Mouse (Mus musculus) thymus, postnatal 25 days (tissue): Measurements from ENCODE around the gene Ppp1r14b.

ENCODE experiments used
- DNase-seq: peaks from one replicate; pipeline ENCODE4 v3.0.0; 2022

The Ppp1r14b gene

GRCm38 (mm10) chr19:6974211-6975205, at the start of gene Ppp1r14b:
Gene Ppp1r14b, plus strand, starts transcription at chr19:6974968.
- DNase-seq, result peak; percentile 84

- DNase-seq, result no peak
Measured at GRCm38 (mm10) chr19:6925307-6925573, 49.5 kb upstream of the Ppp1r14b start, which contains the start of gene Catsperz. Gene Catsperz, minus strand, starts transcription at chr19:6925380.

GRCm38 (mm10) chr19:6925611-6926329, 49.0 kb upstream of the Ppp1r14b start:
- DNase-seq, result no peak

GRCm38 (mm10) chr19:6926559-6927255, 48.1 kb upstream of the Ppp1r14b start:
- DNase-seq, result no peak

- DNase-seq, result no peak
Measured at GRCm38 (mm10) chr19:6928080-6928479, 46.7 kb upstream of the Ppp1r14b start.

GRCm38 (mm10) chr19:6931002-6931401, 43.8 kb upstream of the Ppp1r14b start:
- no peak for DNase-seq

GRCm38 (mm10) chr19:6932018-6932417, 42.8 kb upstream of the Ppp1r14b start:
- DNase-seq, result no peak

- no peak for DNase-seq
Measured at GRCm38 (mm10) chr19:6933102-6933435, 41.7 kb upstream of the Ppp1r14b start.

GRCm38 (mm10) chr19:6933436-6934194, 41.2 kb upstream of the Ppp1r14b start:
- no peak for DNase-seq

GRCm38 (mm10) chr19:6934195-6934977, 40.4 kb upstream of the Ppp1r14b start, which contains the start of gene Kcnk4:
Gene Kcnk4, minus strand, starts transcription at chr19:6934515.
- DNase-seq, result no peak

GRCm38 (mm10) chr19:6936299-6936698, 38.5 kb upstream of the Ppp1r14b start:
- DNase-seq, result peak; percentile 61

GRCm38 (mm10) chr19:6937541-6938465, 37.0 kb upstream of the Ppp1r14b start:
- DNase-seq, result no peak

GRCm38 (mm10) chr19:6939106-6940002, 35.4 kb upstream of the Ppp1r14b start:
- DNase-seq, result no peak

- DNase-seq, result no peak
Measured at GRCm38 (mm10) chr19:6940396-6941351, 34.1 kb upstream of the Ppp1r14b start.

GRCm38 (mm10) chr19:6941372-6942248, 33.2 kb upstream of the Ppp1r14b start, which contains the start of gene Bad:
Gene Bad, plus strand, starts transcription at chr19:6941861.
- DNase-seq, result peak; percentile 95

- peak; percentile 96 for DNase-seq
Measured at GRCm38 (mm10) chr19:6942249-6942691, 32.5 kb upstream of the Ppp1r14b start, which contains the start of gene Gpr137. Gene Gpr137, minus strand, starts transcription at chr19:6942480.

- DNase-seq, result no peak
Measured at GRCm38 (mm10) chr19:6942764-6943163, 32.0 kb upstream of the Ppp1r14b start.
